Mouse (Mus musculus): ENCODE results near the gene Aldh6a1.

Gene Aldh6a1

GRCm38 (mm10) chr12:84382369-84382768, 68.4 kb downstream of the Aldh6a1 start:
- in situ Hi-C loops (cut with MboI, MseI): no loop called here
